Mouse (Mus musculus): Measurements from ENCODE around the gene Aifm2. TPM values are rescaled to one million over a fixed set of nuclear protein-coding genes. Genes with fewer than 3 reads are reported as not detected.

Aifm2 gene
- total RNA-seq (2021), result 1 to 10 TPM; 7.0 to 7.4 TPM

GRCm38 (mm10) chr10:61714771-61715461 is at the start of gene Aifm2:
Gene Aifm2, plus strand, starts transcription at chr10:61715263.
- intact Hi-C loops (cut with DNase I), result no loop called here
- peak in 1 of 2 experiments; percentile 71 for DNase-seq (ENCODE audit: extremely low spot score in 1 of 2, low spot score in 2 of 2)

GRCm38 (mm10) chr10:61665651-61666050 is 49.4 kb upstream of the Aifm2 start:
- DNase-seq (ENCODE audit: extremely low spot score in 1 of 2, low spot score in 2 of 2), result no peak
- intact Hi-C loops (cut with DNase I), result no loop called here

- intact Hi-C loops (cut with DNase I), result no loop called here
- DNase-seq (ENCODE audit: extremely low spot score in 1 of 2, low spot score in 2 of 2), result no peak
Observed at GRCm38 (mm10) chr10:61669289-61669688, 45.8 kb upstream of the Aifm2 start.

GRCm38 (mm10) chr10:61669896-61670295 is 45.2 kb upstream of the Aifm2 start:
- intact Hi-C loops (cut with DNase I), result no loop called here
- no peak for DNase-seq (ENCODE audit: extremely low spot score in 1 of 2, low spot score in 2 of 2)

GRCm38 (mm10) chr10:61670758-61671157 is 44.3 kb upstream of the Aifm2 start:
- DNase-seq (ENCODE audit: extremely low spot score in 1 of 2, low spot score in 2 of 2), result no peak
- intact Hi-C loops (cut with DNase I), result no loop called here

GRCm38 (mm10) chr10:61675935-61676334 is 39.1 kb upstream of the Aifm2 start:
- intact Hi-C loops (cut with DNase I), result no loop called here

GRCm38 (mm10) chr10:61679545-61679944 is 35.5 kb upstream of the Aifm2 start:
- no peak for DNase-seq (ENCODE audit: extremely low spot score in 1 of 2, low spot score in 2 of 2)
- intact Hi-C loops (cut with DNase I), result no loop called here

More at GRCm38 (mm10) chr10:61675935-61676334, 39.1 kb upstream of the Aifm2 start:
- DNase-seq (ENCODE audit: extremely low spot score in 1 of 2, low spot score in 2 of 2), result no peak

- intact Hi-C loops (cut with DNase I), result no loop called here
- peak; percentile 97 to 99 for DNase-seq (ENCODE audit: extremely low spot score in 1 of 2, low spot score in 2 of 2)
Observed at GRCm38 (mm10) chr10:61680015-61680913, 34.8 kb upstream of the Aifm2 start, which contains the start of gene Sar1a. Gene Sar1a, plus strand, starts transcription at chr10:61680299.

GRCm38 (mm10) chr10:61689405-61689804 is 25.7 kb upstream of the Aifm2 start:
- DNase-seq (ENCODE audit: extremely low spot score in 1 of 2, low spot score in 2 of 2), result no peak
- intact Hi-C loops (cut with DNase I), result no loop called here

GRCm38 (mm10) chr10:61693563-61693962 is 21.5 kb upstream of the Aifm2 start:
- DNase-seq (ENCODE audit: extremely low spot score in 1 of 2, low spot score in 2 of 2), result no peak
- intact Hi-C loops (cut with DNase I), result no loop called here

GRCm38 (mm10) chr10:61694870-61695670 is 20.0 kb upstream of the Aifm2 start, which contains the start of gene Tysnd1:
Gene Tysnd1, plus strand, starts transcription at chr10:61695514.
- intact Hi-C loops (cut with DNase I), result no loop called here
- DNase-seq (ENCODE audit: extremely low spot score in 1 of 2, low spot score in 2 of 2), result peak; percentile 99

- peak in 1 of 2 experiments; percentile 51 for DNase-seq (ENCODE audit: extremely low spot score in 1 of 2, low spot score in 2 of 2)
- intact Hi-C loops (cut with DNase I), result no loop called here
Observed at GRCm38 (mm10) chr10:61695703-61696559, 19.1 kb upstream of the Aifm2 start.

- DNase-seq (ENCODE audit: extremely low spot score in 1 of 2, low spot score in 2 of 2), result no peak
- intact Hi-C loops (cut with DNase I), result no loop called here
Observed at GRCm38 (mm10) chr10:61696560-61696823, 18.6 kb upstream of the Aifm2 start.

GRCm38 (mm10) chr10:61697028-61697427 is 18.0 kb upstream of the Aifm2 start:
- intact Hi-C loops (cut with DNase I), result no loop called here
- DNase-seq (ENCODE audit: extremely low spot score in 1 of 2, low spot score in 2 of 2), result no peak

- intact Hi-C loops (cut with DNase I), result no loop called here
- DNase-seq (ENCODE audit: extremely low spot score in 1 of 2, low spot score in 2 of 2), result no peak
Observed at GRCm38 (mm10) chr10:61704663-61705062, 10.4 kb upstream of the Aifm2 start.

- DNase-seq (ENCODE audit: extremely low spot score in 1 of 2, low spot score in 2 of 2), result no peak
- intact Hi-C loops (cut with DNase I), result no loop called here
Observed at GRCm38 (mm10) chr10:61706412-61707375, 8.4 kb upstream of the Aifm2 start.

- intact Hi-C loops (cut with DNase I), result no loop called here
- DNase-seq (ENCODE audit: extremely low spot score in 1 of 2, low spot score in 2 of 2), result no peak
Observed at GRCm38 (mm10) chr10:61713601-61714000, 1.5 kb upstream of the Aifm2 start.

Data from left cerebral cortex, postnatal 10 days (tissue).